Mouse (Mus musculus): ENCODE measurements around the gene Olfr1382. TPM values are rescaled to one million over a fixed set of nuclear protein-coding genes. Genes with fewer than 3 reads are reported as not detected.
"Not testable (repeated sequence)": the region's sequence is repeated elsewhere in the genome, so short reads cannot be mapped to it uniquely, and the experiment has no call there.

Gene Olfr1382
- not detected in 2 replicates for polyA plus RNA-seq (2016; fragmentation: Nextera tagmentation; extraction: Ambion mirVana)

GRCm38 (mm10) chr11:49527947-49528346, at the start of gene Olfr1382:
TSS of gene Olfr1382 (plus strand) at chr11:49528247.
- H3K27me3 ChIP-seq: no peaks in the 10 kb centered on the region
- 78% methylated on average over 3 of the region's 3 CpGs for WGBS
- H3K4me1 ChIP-seq: no peaks in the 10 kb centered on the region
- H3K9ac ChIP-seq: no peak within 1 kb of the TSS
- no peak for ATAC-seq (ENCODE audit: insufficient number of reproducible peaks, insufficient read depth, low FRiP score, low TSS enrichment)
- H3K9me3 ChIP-seq: no peaks in the 10 kb centered on the region
- H3K4me2 ChIP-seq (replicated peaks): no peak within 1 kb of the TSS
- no peaks in the 10 kb centered on the region for H3K36me3 ChIP-seq
- H3K27ac ChIP-seq: no peak within 1 kb of the TSS
- H3K4me3 ChIP-seq: no peak within 1 kb of the TSS

- Histone ChIP-seq H3K36me3 (no peaks in the 10 kb centered on the region), H3K4me3 (no peak overlapping the region), H3K9me3 (no peaks in the 10 kb centered on the region), H3K4me1 (no peaks in the 10 kb centered on the region), H3K27ac (no peak overlapping the region), H3K9ac (no peak overlapping the region), H3K4me2 (replicated peaks) (no peak overlapping the region), H3K27me3 (no peaks in the 10 kb centered on the region)
- 56% methylated on average over 4 of the region's 4 CpGs for WGBS
- no peak for ATAC-seq (ENCODE audit: insufficient number of reproducible peaks, insufficient read depth, low FRiP score, low TSS enrichment)
Measured at GRCm38 (mm10) chr11:49485973-49486372, 42.1 kb upstream of the Olfr1382 start.

GRCm38 (mm10) chr11:49488770-49489169, 39.3 kb upstream of the Olfr1382 start, which contains the start of gene Olfr1385:
TSS of gene Olfr1385 (plus strand) at chr11:49489070.
- 76% methylated on average over 1 of the region's 1 CpGs for WGBS
- H3K27ac ChIP-seq, H3K9me3 ChIP-seq: not testable (repeated sequence)

GRCm38 (mm10) chr11:49518086-49518485, 10.0 kb upstream of the Olfr1382 start:
- H3K9me3 ChIP-seq: no peaks in the 10 kb centered on the region
- WGBS: 69% methylated on average over 5 of the region's 5 CpGs
- no peak for ATAC-seq (ENCODE audit: insufficient number of reproducible peaks, insufficient read depth, low FRiP score, low TSS enrichment)
- H3K4me2 ChIP-seq (replicated peaks): no peak overlapping the region
- H3K27ac ChIP-seq: no peak overlapping the region
- no peaks in the 10 kb centered on the region for H3K27me3 ChIP-seq
- no peak overlapping the region for H3K4me3 ChIP-seq
- no peak overlapping the region for H3K9ac ChIP-seq
- H3K36me3 ChIP-seq: no peaks in the 10 kb centered on the region
- no peaks in the 10 kb centered on the region for H3K4me1 ChIP-seq

More at GRCm38 (mm10) chr11:49488770-49489169, 39.3 kb upstream of the Olfr1382 start, which contains the start of gene Olfr1385:
- not testable (repeated sequence) for H3K36me3 ChIP-seq; H3K4me3 ChIP-seq; H3K27me3 ChIP-seq; H3K9ac ChIP-seq; H3K4me2 ChIP-seq (replicated peaks); H3K4me1 ChIP-seq; ATAC-seq (ENCODE audit: insufficient number of reproducible peaks, insufficient read depth, low FRiP score, low TSS enrichment)

GRCm38 (mm10) chr11:49519348-49519747, 8.7 kb upstream of the Olfr1382 start, which contains the start of gene Olfr1383:
TSS of gene Olfr1383 (plus strand) at chr11:49519648.
- no peak within 1 kb of the TSS for H3K27ac ChIP-seq
- H3K27me3 ChIP-seq: no peaks in the 10 kb centered on the region
- no peak for ATAC-seq (ENCODE audit: insufficient number of reproducible peaks, insufficient read depth, low FRiP score, low TSS enrichment)
- H3K9me3 ChIP-seq: no peaks in the 10 kb centered on the region
- no peak within 1 kb of the TSS for H3K4me2 ChIP-seq (replicated peaks)
- no peak within 1 kb of the TSS for H3K9ac ChIP-seq
- no peaks in the 10 kb centered on the region for H3K4me1 ChIP-seq
- no peaks in the 10 kb centered on the region for H3K36me3 ChIP-seq
- no peak within 1 kb of the TSS for H3K4me3 ChIP-seq

- H3K36me3 ChIP-seq: no peaks in the 10 kb centered on the region
- H3K4me2 ChIP-seq (replicated peaks): no peak overlapping the region
- H3K9ac ChIP-seq: no peak overlapping the region
- ATAC-seq (ENCODE audit: insufficient number of reproducible peaks, insufficient read depth, low FRiP score, low TSS enrichment): no peak
- H3K27me3 ChIP-seq: no peaks in the 10 kb centered on the region
- no peaks in the 10 kb centered on the region for H3K9me3 ChIP-seq
- H3K4me1 ChIP-seq: no peaks in the 10 kb centered on the region
- H3K27ac ChIP-seq: no peak overlapping the region
- H3K4me3 ChIP-seq: no peak overlapping the region
Measured at GRCm38 (mm10) chr11:49532761-49533160, 4.7 kb downstream of the Olfr1382 start.

- not testable (repeated sequence) for H3K4me3 ChIP-seq; ATAC-seq (ENCODE audit: insufficient number of reproducible peaks, insufficient read depth, low FRiP score, low TSS enrichment); H3K9ac ChIP-seq; H3K36me3 ChIP-seq; H3K27ac ChIP-seq; H3K27me3 ChIP-seq; H3K4me1 ChIP-seq; H3K4me2 ChIP-seq (replicated peaks); H3K9me3 ChIP-seq
- 88% methylated on average over 2 of the region's 2 CpGs for WGBS
Measured at GRCm38 (mm10) chr11:49536631-49537030, 8.6 kb downstream of the Olfr1382 start.

GRCm38 (mm10) chr11:49543149-49543548, 15.1 kb downstream of the Olfr1382 start, which contains the start of gene Olfr1381:
TSS of gene Olfr1381 (plus strand) at chr11:49543449.
- not testable (repeated sequence) for H3K4me2 ChIP-seq (replicated peaks); ATAC-seq (ENCODE audit: insufficient number of reproducible peaks, insufficient read depth, low FRiP score, low TSS enrichment); H3K4me1 ChIP-seq; H3K9me3 ChIP-seq; H3K4me3 ChIP-seq; H3K36me3 ChIP-seq; H3K9ac ChIP-seq; H3K27ac ChIP-seq; H3K27me3 ChIP-seq
- WGBS: 70% methylated on average over 3 of the region's 3 CpGs

- H3K4me3 ChIP-seq; H3K4me2 ChIP-seq (replicated peaks); H3K36me3 ChIP-seq; H3K27ac ChIP-seq; H3K4me1 ChIP-seq; H3K9ac ChIP-seq; H3K9me3 ChIP-seq; H3K27me3 ChIP-seq; ATAC-seq (ENCODE audit: insufficient number of reproducible peaks, insufficient read depth, low FRiP score, low TSS enrichment): not testable (repeated sequence)
- whole genome bisulfite sequencing: 79% methylated on average over 3 of the region's 3 CpGs
Measured at GRCm38 (mm10) chr11:49554033-49554432, 26.0 kb downstream of the Olfr1382 start.

- ATAC-seq (ENCODE audit: insufficient number of reproducible peaks, insufficient read depth, low FRiP score, low TSS enrichment); H3K27ac ChIP-seq: not testable (repeated sequence)
- WGBS: 68% methylated on average over 5 of the region's 5 CpGs
Measured at GRCm38 (mm10) chr11:49556578-49556977, 28.5 kb downstream of the Olfr1382 start, which contains the start of gene Olfr1380. TSS of gene Olfr1380 (plus strand) at chr11:49556878.

GRCm38 (mm10) chr11:49575054-49575453, 47.0 kb downstream of the Olfr1382 start:
- H3K9me3 ChIP-seq; H3K4me3 ChIP-seq; H3K4me2 ChIP-seq (replicated peaks); H3K9ac ChIP-seq; H3K4me1 ChIP-seq; H3K27me3 ChIP-seq; H3K36me3 ChIP-seq; H3K27ac ChIP-seq; ATAC-seq (ENCODE audit: insufficient number of reproducible peaks, insufficient read depth, low FRiP score, low TSS enrichment): not testable (repeated sequence)
- WGBS: 34% methylated on average over 2 of the region's 2 CpGs

More at GRCm38 (mm10) chr11:49556578-49556977, 28.5 kb downstream of the Olfr1382 start, which contains the start of gene Olfr1380:
- H3K4me3 ChIP-seq; H3K36me3 ChIP-seq; H3K4me2 ChIP-seq (replicated peaks); H3K9ac ChIP-seq; H3K9me3 ChIP-seq; H3K4me1 ChIP-seq; H3K27me3 ChIP-seq: not testable (repeated sequence)

- H3K4me1 ChIP-seq; H3K9ac ChIP-seq; H3K4me2 ChIP-seq (replicated peaks); ATAC-seq (ENCODE audit: insufficient number of reproducible peaks, insufficient read depth, low FRiP score, low TSS enrichment); H3K27me3 ChIP-seq; H3K27ac ChIP-seq; H3K4me3 ChIP-seq; H3K36me3 ChIP-seq; H3K9me3 ChIP-seq: not testable (repeated sequence)
- WGBS: 84% methylated on average over 8 of the region's 8 CpGs
Measured at GRCm38 (mm10) chr11:49580452-49580851, 52.4 kb downstream of the Olfr1382 start.
